Mouse (Mus musculus): ENCODE measurements around the gene 1700007K13Rik.

1700007K13Rik gene

GRCm38 (mm10) chr2:28414757-28415137, 51.4 kb downstream of the 1700007K13Rik start:
- DNase-seq = no peak

GRCm38 (mm10) chr2:28414116-28414756, 51.9 kb downstream of the 1700007K13Rik start:
- no peak for DNase-seq

GRCm38 (mm10) chr2:28412936-28413335, 53.2 kb downstream of the 1700007K13Rik start:
- DNase-seq = no peak
